Mouse (Mus musculus) kidney, embryonic 15.5 days (tissue): ENCODE measurements around the gene Sh3yl1. TPM values are rescaled to one million over a fixed set of nuclear protein-coding genes. Genes with fewer than 3 reads are reported as not detected.

Experiments used
- ATAC-seq: fragments of 200-750 bp; cut with Nextera tagmentation; replicated peaks from 2 replicates; pipeline ENCODE4 v1.8.0; 2017; ENCODE audit warnings: moderate TSS enrichment; ENCODE audit not compliant: low FRiP score
- H3K27ac ChIP-seq: fragments of 300-500 bp; sonication (generic); 2 replicates; pipeline ENCODE4 v1.5.1; 2015; ENCODE audit warnings: mild to moderate bottlenecking, inconsistent platforms
- H3K27me3 ChIP-seq: fragments of 300-500 bp; sonication (generic); 2 replicates; pipeline ENCODE4 v1.6.1; 2015; ENCODE audit warnings: inconsistent platforms
- H3K36me3 ChIP-seq: fragments of 300-500 bp; sonication (generic); 2 replicates; pipeline ENCODE4 v1.6.1; 2015; ENCODE audit warnings: inconsistent platforms
- H3K4me1 ChIP-seq: fragments of 300-500 bp; sonication (generic); 2 replicates; pipeline ENCODE4 v1.6.1; 2015; ENCODE audit warnings: inconsistent platforms
- H3K4me2 ChIP-seq: fragments of 300-500 bp; sonication (generic); 2 replicates; pipeline ENCODE4 v1.6.1; 2015; ENCODE audit warnings: moderate library complexity, mild to moderate bottlenecking, inconsistent platforms
- H3K4me3 ChIP-seq: fragments of 300-500 bp; sonication (generic); replicated peaks from 2 replicates; pipeline ENCODE4 v1.5.1; 2015; ENCODE audit warnings: mild to moderate bottlenecking, inconsistent platforms
- H3K9ac ChIP-seq: fragments of 300-500 bp; sonication (generic); 2 replicates; pipeline ENCODE4 v1.6.1; 2015; ENCODE audit warnings: mild to moderate bottlenecking, inconsistent platforms
- H3K9me3 ChIP-seq: fragments of 300-500 bp; sonication (generic); replicated peaks from 2 replicates; pipeline ENCODE4 v1.6.1; 2016; ENCODE audit warnings: inconsistent platforms
- WGBS: fragments of 180-500 bp; shearing (Covaris S2); methylation state at CpG from one replicate; pipeline ENCODE4 v1.1.7; 2015; ENCODE audit warnings: mixed read lengths; 5-methylcytosine and 5-hydroxymethylcytosine counted together
- polyA plus RNA-seq: library from polyadenylated mRNA; unstranded; fragments of >200 nt; fragmentation: Nextera tagmentation; extraction: Ambion mirVana; gene quantifications from 2 replicates; pipeline ENCODE4 v1.2.1, GENCODE M21; 2015

The Sh3yl1 gene
- polyA plus RNA-seq = 25.2 and 27.5 TPM in 2 replicates

DNA sequence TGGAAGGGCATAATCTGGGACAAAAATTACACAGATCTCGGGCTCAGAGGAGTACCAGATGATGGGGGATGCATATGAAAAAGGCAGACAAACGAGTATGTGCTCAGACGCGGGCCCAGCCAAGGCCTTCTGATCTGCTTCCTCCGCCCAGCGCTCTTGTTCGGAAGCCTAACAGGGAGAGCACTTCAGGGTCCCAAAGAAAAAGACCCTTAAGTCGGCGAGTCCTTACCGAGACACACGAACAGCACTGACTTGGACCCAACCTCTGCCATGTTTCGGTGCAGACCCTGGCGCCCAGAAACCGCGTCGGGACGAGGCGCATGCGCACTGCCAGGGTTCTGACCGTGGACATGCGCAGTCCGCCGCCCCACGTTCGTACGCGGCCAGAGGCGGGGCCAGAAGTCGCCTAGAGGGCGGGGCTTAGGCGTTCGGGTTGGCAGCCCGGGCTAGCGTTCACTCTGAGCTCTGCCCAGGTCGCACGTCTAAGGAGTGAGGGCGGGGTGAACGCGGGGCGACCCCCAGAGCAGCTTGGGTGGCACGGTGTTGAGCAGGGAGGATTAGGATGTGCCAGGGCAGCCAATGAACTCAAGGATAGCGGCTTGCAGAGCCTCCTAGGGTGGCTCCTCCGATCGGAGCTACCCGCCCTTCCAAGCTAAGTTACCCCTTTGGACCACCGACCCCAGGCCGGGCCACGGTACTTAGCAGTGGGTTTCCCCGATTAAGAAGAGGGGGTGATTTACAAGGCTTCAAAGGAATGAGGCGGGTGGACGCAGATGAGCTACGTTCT lies at the start of gene Sh3yl1, which contains the start of gene Acp1:
Sh3yl1 (plus strand) TSS at position 408 of the 787 bp plus-strand sequence.
Acp1 (minus strand) TSS at position 329 of the 787 bp plus-strand sequence.
- H3K36me3 ChIP-seq = peaks cover under 1% of the 10 kb centered on the region; the same call in 1 of the 2 replicates
- H3K9me3 ChIP-seq = no peaks in the 10 kb centered on the region
- under 1% methylated on average over 52 of the region's 52 CpGs for WGBS
- H3K9ac ChIP-seq = peak within 1 kb of the TSS; percentile 77
- peak within 1 kb of the TSS; percentile 86 for H3K4me2 ChIP-seq
- H3K4me1 ChIP-seq = peaks cover 19% of the 10 kb centered on the region
- ATAC-seq = peak; percentile 97
- H3K27ac ChIP-seq = peak within 1 kb of the TSS; percentile 88
- no peaks in the 10 kb centered on the region for H3K27me3 ChIP-seq
- H3K4me3 ChIP-seq = peak within 1 kb of the TSS; percentile 77

DNA sequence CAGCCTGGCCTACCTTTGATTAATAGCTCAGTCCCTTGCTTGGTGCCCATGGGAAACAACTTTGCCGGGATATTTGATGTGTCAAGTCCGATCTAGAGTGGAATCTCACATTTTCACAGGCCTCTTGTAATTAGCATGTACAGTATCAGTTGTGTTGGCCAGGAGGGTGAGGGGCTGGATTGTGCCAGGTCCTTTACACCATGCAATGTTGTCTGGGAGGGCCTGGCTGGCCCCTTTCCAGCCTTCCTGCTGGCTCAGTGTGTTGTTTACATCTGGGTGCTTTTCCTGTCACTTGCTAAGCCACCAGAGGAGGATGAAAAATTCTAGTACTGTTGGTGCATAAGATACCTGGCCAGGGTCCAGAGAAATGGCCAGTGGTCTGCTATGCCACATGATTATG lies 47.1 kb upstream of the Sh3yl1 start:
- no peaks in the 10 kb centered on the region for H3K9me3 ChIP-seq
- WGBS = 72% methylated on average over 2 of the region's 2 CpGs
- no peaks in the 10 kb centered on the region for H3K27me3 ChIP-seq
- H3K27ac ChIP-seq = no peak overlapping the region
- no peak overlapping the region for H3K4me3 ChIP-seq
- H3K9ac ChIP-seq = no peak overlapping the region
- H3K36me3 ChIP-seq = no peaks in the 10 kb centered on the region
- no peaks in the 10 kb centered on the region for H3K4me1 ChIP-seq
- no peak for ATAC-seq
- no peak overlapping the region for H3K4me2 ChIP-seq

DNA sequence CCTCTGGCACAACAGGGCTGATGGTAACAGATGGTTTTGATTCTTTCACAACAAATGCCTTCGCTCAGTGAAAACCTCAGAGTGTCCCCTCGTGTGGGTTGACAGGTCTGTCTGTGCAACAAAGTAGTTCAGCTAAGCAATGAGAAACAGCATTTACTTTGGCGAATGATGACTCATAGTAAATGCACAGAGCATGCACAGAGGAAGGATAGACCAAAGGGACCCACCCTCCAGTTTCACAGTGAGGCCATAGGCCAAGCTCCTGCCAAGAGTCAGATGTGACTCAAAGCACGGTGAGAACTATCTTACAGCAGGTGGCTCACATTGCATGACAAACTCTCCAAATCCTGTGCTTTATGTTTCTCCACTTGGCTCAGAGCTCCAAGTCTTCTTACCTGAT lies 45.7 kb upstream of the Sh3yl1 start:
- no peak overlapping the region for H3K4me3 ChIP-seq
- no peak overlapping the region for H3K4me2 ChIP-seq
- H3K36me3 ChIP-seq = no peaks in the 10 kb centered on the region
- ATAC-seq = no peak
- H3K27ac ChIP-seq = no peak overlapping the region
- no peaks in the 10 kb centered on the region for H3K4me1 ChIP-seq
- H3K9ac ChIP-seq = no peak overlapping the region
- 75% methylated on average over 4 of the region's 4 CpGs for WGBS
- no peaks in the 10 kb centered on the region for H3K27me3 ChIP-seq
- H3K9me3 ChIP-seq = no peaks in the 10 kb centered on the region

DNA sequence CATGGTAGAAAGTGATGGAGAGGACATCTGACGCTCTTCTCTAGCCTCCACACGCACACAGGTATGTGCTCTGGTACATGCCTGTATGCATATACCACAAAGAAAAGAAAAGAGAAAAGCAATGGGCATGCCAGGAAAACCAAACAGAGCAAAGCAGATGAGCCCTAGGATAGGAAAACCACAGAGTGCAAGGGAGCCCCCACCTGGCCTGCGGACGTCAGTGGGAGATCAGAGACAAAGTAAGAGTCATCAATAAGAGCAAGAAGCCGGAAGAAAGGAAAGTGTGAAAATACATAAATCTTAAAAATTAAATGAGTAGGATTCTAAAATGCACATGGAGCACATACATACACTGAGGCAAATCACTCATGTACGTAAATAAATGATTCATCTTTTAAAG lies 32.0 kb upstream of the Sh3yl1 start:
- ATAC-seq = no peak
- H3K36me3 ChIP-seq = no peaks in the 10 kb centered on the region
- peaks cover 45% of the 10 kb centered on the region for H3K27me3 ChIP-seq
- H3K4me3 ChIP-seq = no peak overlapping the region
- no peak overlapping the region for H3K9ac ChIP-seq
- no peak overlapping the region for H3K4me2 ChIP-seq
- H3K4me1 ChIP-seq = peaks cover 10% of the 10 kb centered on the region
- 72% methylated on average over 6 of the region's 6 CpGs for WGBS
- no peaks in the 10 kb centered on the region for H3K9me3 ChIP-seq
- H3K27ac ChIP-seq = no peak overlapping the region

DNA sequence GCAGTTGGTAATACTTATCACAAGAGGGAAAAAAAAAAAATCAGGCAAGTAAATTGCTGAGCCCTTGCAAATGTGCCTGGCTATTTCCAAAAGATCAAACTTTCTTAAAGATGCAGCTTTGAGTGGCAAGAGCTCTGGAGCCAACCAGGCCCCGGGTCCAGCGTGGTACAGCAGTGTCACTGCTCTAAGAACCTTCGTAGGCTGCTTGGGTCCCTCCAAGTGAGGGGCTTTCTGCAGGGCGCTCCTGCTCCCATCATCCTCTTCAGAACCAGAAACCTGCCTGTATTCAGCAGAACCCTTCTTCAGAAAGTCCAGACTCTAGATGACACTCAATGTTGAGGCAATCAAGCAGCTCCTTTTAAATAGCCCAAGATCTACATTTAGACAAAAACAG lies 27.9 kb upstream of the Sh3yl1 start:
- peak overlapping the region; percentile 38; the same call in 1 of the 2 replicates for H3K9ac ChIP-seq
- no peak for ATAC-seq
- 21% methylated on average over 4 of the region's 4 CpGs for WGBS

GRCm38 (mm10) chr12:30883986-30884621 lies 27.4 kb upstream of the Sh3yl1 start, which contains the start of gene Alkal2:
TSS of gene Alkal2 (plus strand) at chr12:30884322.
- no peaks in the 10 kb centered on the region for H3K36me3 ChIP-seq
- WGBS = under 1% methylated on average over 58 of the region's 58 CpGs
- peak; percentile 75 for ATAC-seq
- peak within 1 kb of the TSS; percentile 94 for H3K4me2 ChIP-seq
- peak within 1 kb of the TSS; percentile 38 for H3K9ac ChIP-seq
- H3K27me3 ChIP-seq = peaks cover 85% of the 10 kb centered on the region
- H3K27ac ChIP-seq = no peak within 1 kb of the TSS
- peaks cover 16% of the 10 kb centered on the region for H3K4me1 ChIP-seq
- peak within 1 kb of the TSS; percentile 51 for H3K4me3 ChIP-seq
- H3K9me3 ChIP-seq = no peaks in the 10 kb centered on the region

More for the DNA sequence above, 27.9 kb upstream of the Sh3yl1 start:
- no peak overlapping the region for H3K27ac ChIP-seq
- no peaks in the 10 kb centered on the region for H3K36me3 ChIP-seq
- peaks cover 16% of the 10 kb centered on the region for H3K4me1 ChIP-seq
- H3K4me3 ChIP-seq = peak overlapping the region; percentile 51
- H3K4me2 ChIP-seq = peak overlapping the region; percentile 94
- no peaks in the 10 kb centered on the region for H3K9me3 ChIP-seq
- peaks cover 82% of the 10 kb centered on the region for H3K27me3 ChIP-seq

- H3K4me3 ChIP-seq = peak overlapping the region; percentile 51
- peaks cover 80% of the 10 kb centered on the region for H3K27me3 ChIP-seq
- peak overlapping the region; percentile 94 for H3K4me2 ChIP-seq
- H3K27ac ChIP-seq = no peak overlapping the region
- no peaks in the 10 kb centered on the region for H3K36me3 ChIP-seq
- WGBS = 6% methylated on average over 39 of the region's 39 CpGs
- H3K9ac ChIP-seq = peak overlapping the region; percentile 38
- no peaks in the 10 kb centered on the region for H3K9me3 ChIP-seq
- peak; percentile 66 for ATAC-seq
- H3K4me1 ChIP-seq = peaks cover 16% of the 10 kb centered on the region
Measured at GRCm38 (mm10) chr12:30884622-30885230, 26.7 kb upstream of the Sh3yl1 start.

- WGBS = 73% methylated on average over 6 of the region's 6 CpGs
- no peak overlapping the region for H3K9ac ChIP-seq
- peaks cover 69% of the 10 kb centered on the region for H3K27me3 ChIP-seq
- H3K4me3 ChIP-seq = no peak overlapping the region
- peaks cover 16% of the 10 kb centered on the region for H3K4me1 ChIP-seq
- ATAC-seq = no peak
- H3K9me3 ChIP-seq = no peaks in the 10 kb centered on the region
- H3K27ac ChIP-seq = no peak overlapping the region
- H3K36me3 ChIP-seq = no peaks in the 10 kb centered on the region
- no peak overlapping the region for H3K4me2 ChIP-seq
Measured at GRCm38 (mm10) chr12:30885891-30886290, 25.6 kb upstream of the Sh3yl1 start.

- Histone ChIP-seq H3K9ac (no peak overlapping the region), H3K4me3 (no peak overlapping the region), H3K9me3 (no peaks in the 10 kb centered on the region), H3K27ac (no peak overlapping the region), H3K27me3 (peaks cover 55% of the 10 kb centered on the region), H3K4me1 (peaks cover 16% of the 10 kb centered on the region), H3K36me3 (0 out of 2 replicates have a peak, but pooled peaks cover under 1% of the 10 kb centered on the region), H3K4me2 (no peak overlapping the region)
- WGBS = 92% methylated on average over 4 of the region's 4 CpGs
- no peak for ATAC-seq
Measured at GRCm38 (mm10) chr12:30888003-30888402, 23.5 kb upstream of the Sh3yl1 start.

DNA sequence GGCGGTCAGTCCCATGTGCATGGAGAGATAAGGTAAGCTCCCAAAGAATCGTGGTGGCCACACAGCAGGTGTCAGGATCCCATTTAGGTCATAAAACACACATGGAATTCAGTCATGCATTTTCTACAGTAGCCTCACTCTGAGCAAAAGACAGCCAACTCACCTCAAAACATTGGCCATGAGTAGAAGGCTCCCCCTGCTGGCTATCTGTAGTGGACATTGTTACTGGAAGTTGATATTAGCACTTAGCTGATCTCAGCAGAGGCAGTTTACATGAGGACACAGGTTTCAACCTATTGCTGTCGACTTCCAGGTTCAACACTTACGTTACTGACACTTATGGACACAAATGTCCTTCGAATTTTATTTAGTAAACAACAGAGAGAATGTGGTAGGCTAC lies 21.4 kb upstream of the Sh3yl1 start:
- H3K4me1 ChIP-seq = no peaks in the 10 kb centered on the region; the same call in 1 of the 2 replicates
- no peak overlapping the region for H3K4me2 ChIP-seq
- no peak overlapping the region for H3K9ac ChIP-seq
- peak; percentile 36; the same call in 1 of the 2 replicates for ATAC-seq
- no peak overlapping the region for H3K27ac ChIP-seq
- no peaks in the 10 kb centered on the region for H3K9me3 ChIP-seq
- 38% methylated on average over 5 of the region's 5 CpGs for WGBS
- no peak overlapping the region for H3K4me3 ChIP-seq
- H3K36me3 ChIP-seq = peaks cover 13% of the 10 kb centered on the region
- H3K27me3 ChIP-seq = peaks cover 34% of the 10 kb centered on the region

- Histone ChIP-seq H3K27me3 (peaks cover 21% of the 10 kb centered on the region), H3K4me3 (no peak overlapping the region), H3K27ac (no peak overlapping the region), H3K36me3 (peaks cover 19% of the 10 kb centered on the region), H3K4me2 (no peak overlapping the region), H3K9me3 (no peaks in the 10 kb centered on the region), H3K4me1 (no peaks in the 10 kb centered on the region), H3K9ac (no peak overlapping the region)
- no peak for ATAC-seq
- WGBS = 87% methylated on average over 7 of the region's 7 CpGs
Measured at GRCm38 (mm10) chr12:30891438-30891837, 20.0 kb upstream of the Sh3yl1 start.

- no peaks in the 10 kb centered on the region for H3K9me3 ChIP-seq
- 94% methylated on average over 4 of the region's 4 CpGs for WGBS
Measured at GRCm38 (mm10) chr12:30897039-30897438, 14.4 kb upstream of the Sh3yl1 start.

More at GRCm38 (mm10) chr12:30897039-30897438, 14.4 kb upstream of the Sh3yl1 start:
- Histone ChIP-seq H3K36me3 (peaks cover 41% of the 10 kb centered on the region), H3K4me3 (no peak overlapping the region), H3K9ac (no peak overlapping the region), H3K4me2 (no peak overlapping the region), H3K27me3 (no peaks in the 10 kb centered on the region), H3K27ac (no peak overlapping the region), H3K4me1 (no peaks in the 10 kb centered on the region)
- no peak for ATAC-seq
